Mouse (Mus musculus) kidney, postnatal 0 days (tissue): ENCODE data around the gene Pecr. TPM values are rescaled to one million over a fixed set of nuclear protein-coding genes. Genes with fewer than 3 reads are reported as not detected.
"Not testable (repeated sequence)": the region's sequence is repeated elsewhere in the genome, so short reads cannot be mapped to it uniquely, and the experiment has no call there.

ENCODE experiments used
- ATAC-seq: fragments of 200-750 bp; cut with Nextera tagmentation; replicated peaks from 2 replicates; pipeline ENCODE4 v1.8.0; 2017; ENCODE audit warnings: low read depth, moderate number of reproducible peaks, moderate TSS enrichment, moderate library complexity; ENCODE audit not compliant: low FRiP score
- DNase-seq: peaks from one replicate; pipeline ENCODE4 v3.0.0-alpha.2; 2016; ENCODE audit warnings: low spot score
- H3K27ac ChIP-seq: fragments of 300-500 bp; sonication (generic); 2 replicates; pipeline ENCODE4 v1.5.1; 2014; ENCODE audit warnings: mild to moderate bottlenecking
- H3K27me3 ChIP-seq: fragments of 300-500 bp; sonication (generic); 2 replicates; pipeline ENCODE4 v1.6.1; 2014; ENCODE audit warnings: low read length, mixed read lengths; ENCODE audit not compliant: insufficient read depth
- H3K36me3 ChIP-seq: fragments of 300-500 bp; sonication (generic); 2 replicates; pipeline ENCODE4 v1.6.1; 2014; ENCODE audit warnings: low read length, mixed read lengths; ENCODE audit not compliant: insufficient read depth
- H3K4me1 ChIP-seq: fragments of 300-500 bp; sonication (generic); replicated peaks from 2 replicates; pipeline ENCODE4 v1.6.1; 2014; ENCODE audit warnings: antibody characterized with exemption, low read length, mixed read lengths; ENCODE audit not compliant: insufficient read depth
- H3K4me2 ChIP-seq: fragments of 300-500 bp; sonication (generic); 2 replicates; pipeline ENCODE4 v1.6.1; 2014; ENCODE audit warnings: mild to moderate bottlenecking, low read length, moderate library complexity, mixed read lengths
- H3K4me3 ChIP-seq: fragments of 300-500 bp; sonication (generic); replicated peaks from 2 replicates; pipeline ENCODE4 v1.5.1; 2014; ENCODE audit warnings: low read depth, low read length
- H3K9ac ChIP-seq: fragments of 300-500 bp; sonication (generic); 2 replicates; pipeline ENCODE4 v1.6.1; 2014; ENCODE audit warnings: low read depth, low read length
- H3K9me3 ChIP-seq: fragments of 300-500 bp; sonication (generic); replicated peaks from 2 replicates; pipeline ENCODE4 v1.6.1; 2016; ENCODE audit warnings: low read length, inconsistent platforms, mixed read lengths
- CTCF ChIP-seq: IDR thresholded peaks from 2 replicates; pipeline ENCODE4 v1.5.1; 2016; ENCODE audit warnings: antibody characterized with exemption, low read depth, mild to moderate bottlenecking, moderate library complexity
- WGBS: fragments of 180-500 bp; shearing (Covaris S2); extraction: QIAGEN DNeasy Blood & Tissue Kit; methylation state at CpG from one replicate; pipeline ENCODE4 v1.1.7; 2014; 5-methylcytosine and 5-hydroxymethylcytosine counted together
- polyA plus RNA-seq: library from polyadenylated mRNA; unstranded; fragments of >200 nt; fragmentation: Nextera tagmentation; extraction: Ambion mirVana; gene quantifications from 2 replicates; pipeline ENCODE4 v1.2.1, GENCODE M21; 2015

Pecr gene
- polyA plus RNA-seq, 1 experiment from 2014 or later, result 82.0 TPM

- no peaks in the 10 kb centered on the region for H3K9me3 ChIP-seq
- ATAC-seq (peak; percentile 24; the same call in 1 of the 2 replicates), DNase-seq (no peak)
- H3K27me3 ChIP-seq, result no peaks in the 10 kb centered on the region
- no peak overlapping the region for H3K9ac ChIP-seq
- H3K4me3 ChIP-seq, result no peak overlapping the region
- WGBS, result 35% methylated on average over 4 of the region's 4 CpGs
- no peaks in the 10 kb centered on the region for H3K36me3 ChIP-seq
- 0 out of 2 replicates have a peak, but pooled peaks have one; percentile 14 for TF ChIP-seq CTCF
- no peaks in the 10 kb centered on the region for H3K4me1 ChIP-seq
- H3K4me2 ChIP-seq, result no peak overlapping the region
- H3K27ac ChIP-seq, result no peak overlapping the region
Observed at GRCm38 (mm10) chr1:72226887-72227481, 57.1 kb downstream of the Pecr start.

GRCm38 (mm10) chr1:72226172-72226886 lies 57.8 kb downstream of the Pecr start:
- peak; percentile 85 for ATAC-seq
- peak; percentile 90 for DNase-seq
- Histone ChIP-seq H3K4me2 (peak overlapping the region; percentile 73), H3K9ac (no peak overlapping the region; the same call in 1 of the 2 replicates), H3K27me3 (no peaks in the 10 kb centered on the region), H3K27ac (no peak overlapping the region), H3K4me1 (no peaks in the 10 kb centered on the region), H3K9me3 (no peaks in the 10 kb centered on the region), H3K4me3 (peak overlapping the region; percentile 42), H3K36me3 (no peaks in the 10 kb centered on the region)
- WGBS, result 2% methylated on average over 9 of the region's 18 CpGs
- TF ChIP-seq CTCF, result no peak

DNA sequence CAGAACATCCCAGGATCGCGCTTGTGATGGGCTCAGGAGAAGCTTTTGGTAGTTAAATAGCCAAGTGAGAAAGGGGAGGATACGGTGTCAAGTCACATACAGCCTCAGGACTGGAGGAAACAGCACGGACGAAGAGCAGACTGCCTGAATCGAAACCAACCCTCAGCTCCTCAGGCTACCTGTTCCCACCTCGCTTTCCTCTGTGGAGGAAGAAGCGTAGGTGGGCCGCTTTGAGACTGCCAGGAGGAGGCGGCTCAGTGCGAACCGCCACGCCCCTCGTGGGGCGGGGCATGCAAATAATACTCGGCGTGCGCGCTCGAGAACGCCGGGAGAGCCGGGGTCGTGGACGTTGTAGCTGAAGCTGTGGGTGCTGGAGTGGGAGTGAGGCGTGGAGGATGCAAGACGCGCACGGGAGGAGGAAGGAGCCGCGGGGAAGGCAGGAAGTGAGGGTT lies 58.4 kb downstream of the Pecr start:
- H3K27me3 ChIP-seq, H3K9me3 ChIP-seq, H3K4me1 ChIP-seq, H3K36me3 ChIP-seq, H3K27ac ChIP-seq: not testable (repeated sequence)
- peak; percentile 75 for DNase-seq
- Histone ChIP-seq H3K9ac (peak overlapping the region; percentile 50), H3K4me2 (peak overlapping the region; percentile 73), H3K4me3 (peak overlapping the region; percentile 42)
- peak; percentile 20; the same call in 1 of the 2 replicates for TF ChIP-seq CTCF
- WGBS, result under 1% methylated on average over 25 of the region's 31 CpGs
- ATAC-seq, result peak; percentile 87

DNA sequence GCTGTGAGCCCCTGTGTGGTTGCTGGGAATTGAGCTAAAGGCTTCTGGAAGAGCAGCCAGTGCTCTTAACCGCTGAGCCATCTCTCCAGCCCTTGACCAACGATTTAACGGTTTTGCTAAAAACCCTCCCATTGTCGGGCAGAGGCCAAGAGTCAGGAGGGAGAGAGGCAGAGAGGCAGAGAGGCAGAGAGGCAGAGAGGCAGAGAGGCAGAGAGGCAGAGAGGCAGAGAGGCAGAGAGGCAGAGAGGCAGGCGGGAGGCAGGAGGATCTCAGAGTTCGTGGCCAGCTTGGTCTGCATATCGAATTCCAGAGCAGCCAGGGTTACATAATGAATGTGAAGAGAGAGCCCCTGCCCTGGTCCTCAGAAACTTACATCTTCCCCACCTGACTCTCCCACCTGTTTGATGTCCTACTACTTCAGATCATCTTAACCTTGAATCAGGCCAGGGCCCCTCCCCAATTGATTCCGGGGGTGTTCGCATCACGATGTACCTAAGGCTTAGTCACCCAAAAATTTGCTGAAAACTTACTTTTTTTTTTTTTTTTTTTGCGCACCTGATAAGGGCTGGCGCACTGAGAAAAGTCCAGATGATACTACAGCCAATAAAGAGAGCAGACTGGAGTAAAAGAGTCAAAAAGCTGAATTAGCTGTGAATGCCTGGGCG lies 58.9 kb downstream of the Pecr start:
- Histone ChIP-seq H3K36me3 (no peaks in the 10 kb centered on the region), H3K27ac (no peak overlapping the region), H3K4me1 (no peaks in the 10 kb centered on the region), H3K9ac (peak overlapping the region; percentile 50; the same call in 1 of the 2 replicates), H3K4me3 (peak overlapping the region; percentile 42), H3K9me3 (no peaks in the 10 kb centered on the region), H3K27me3 (no peaks in the 10 kb centered on the region), H3K4me2 (peak overlapping the region; percentile 73)
- 10% methylated on average over 13 of the region's 13 CpGs for whole genome bisulfite sequencing
- ATAC-seq (no peak), DNase-seq (no peak)
- TF ChIP-seq CTCF, result no peak

DNA sequence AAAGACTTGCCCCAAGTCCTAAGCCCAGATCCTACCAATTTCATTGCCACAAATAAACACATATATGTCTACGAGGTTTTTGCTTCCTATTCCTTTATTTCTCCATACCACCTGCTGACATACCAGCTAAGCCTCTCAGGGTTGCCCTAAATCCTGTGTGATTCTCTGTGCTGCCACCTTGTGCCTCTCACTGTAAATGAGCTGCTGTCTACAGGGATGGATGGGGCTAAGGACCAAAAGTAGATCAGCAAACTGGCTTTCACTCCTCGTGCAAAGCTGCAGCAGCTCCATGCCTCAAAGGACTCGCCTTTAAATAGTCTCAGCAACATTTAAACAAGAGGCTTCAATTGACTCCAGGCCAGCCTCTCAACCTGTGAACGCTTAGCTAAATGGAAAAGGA lies 64.1 kb downstream of the Pecr start:
- Histone ChIP-seq H3K36me3 (no peaks in the 10 kb centered on the region), H3K4me2 (no peak overlapping the region), H3K4me3 (no peak overlapping the region), H3K27ac (no peak overlapping the region), H3K27me3 (no peaks in the 10 kb centered on the region), H3K4me1 (no peaks in the 10 kb centered on the region), H3K9ac (no peak overlapping the region), H3K9me3 (no peaks in the 10 kb centered on the region)
- peak; percentile 60 for DNase-seq
- no peak for ATAC-seq
- TF ChIP-seq CTCF, result peak; percentile 64
- 32% methylated on average over 4 of the region's 4 CpGs for WGBS

- no peak for TF ChIP-seq CTCF
- H3K27me3 ChIP-seq, result no peaks in the 10 kb centered on the region
- H3K4me1 ChIP-seq, result no peaks in the 10 kb centered on the region
- H3K9me3 ChIP-seq, result no peaks in the 10 kb centered on the region
- no peak overlapping the region for H3K9ac ChIP-seq
- 16% methylated on average over 2 of the region's 2 CpGs for WGBS
- no peak overlapping the region for H3K27ac ChIP-seq
- H3K4me2 ChIP-seq, result no peak overlapping the region
- DNase-seq (no peak), ATAC-seq (no peak)
- H3K36me3 ChIP-seq, result no peaks in the 10 kb centered on the region
- no peak overlapping the region for H3K4me3 ChIP-seq
Observed at GRCm38 (mm10) chr1:72219116-72219515, 65.0 kb downstream of the Pecr start.
